Mouse (Mus musculus): ENCODE results near the gene Rubcn. TPM values are rescaled to one million over a fixed set of nuclear protein-coding genes. Genes with fewer than 3 reads are reported as not detected.
"Not testable (repeated sequence)": the region's sequence is repeated elsewhere in the genome, so short reads cannot be mapped to it uniquely, and the experiment has no call there.

Rubcn gene
- polyA plus RNA-seq (2015; fragmentation: Nextera tagmentation; extraction: Ambion mirVana), result 22.8 and 23.7 TPM in 2 replicates

DNA sequence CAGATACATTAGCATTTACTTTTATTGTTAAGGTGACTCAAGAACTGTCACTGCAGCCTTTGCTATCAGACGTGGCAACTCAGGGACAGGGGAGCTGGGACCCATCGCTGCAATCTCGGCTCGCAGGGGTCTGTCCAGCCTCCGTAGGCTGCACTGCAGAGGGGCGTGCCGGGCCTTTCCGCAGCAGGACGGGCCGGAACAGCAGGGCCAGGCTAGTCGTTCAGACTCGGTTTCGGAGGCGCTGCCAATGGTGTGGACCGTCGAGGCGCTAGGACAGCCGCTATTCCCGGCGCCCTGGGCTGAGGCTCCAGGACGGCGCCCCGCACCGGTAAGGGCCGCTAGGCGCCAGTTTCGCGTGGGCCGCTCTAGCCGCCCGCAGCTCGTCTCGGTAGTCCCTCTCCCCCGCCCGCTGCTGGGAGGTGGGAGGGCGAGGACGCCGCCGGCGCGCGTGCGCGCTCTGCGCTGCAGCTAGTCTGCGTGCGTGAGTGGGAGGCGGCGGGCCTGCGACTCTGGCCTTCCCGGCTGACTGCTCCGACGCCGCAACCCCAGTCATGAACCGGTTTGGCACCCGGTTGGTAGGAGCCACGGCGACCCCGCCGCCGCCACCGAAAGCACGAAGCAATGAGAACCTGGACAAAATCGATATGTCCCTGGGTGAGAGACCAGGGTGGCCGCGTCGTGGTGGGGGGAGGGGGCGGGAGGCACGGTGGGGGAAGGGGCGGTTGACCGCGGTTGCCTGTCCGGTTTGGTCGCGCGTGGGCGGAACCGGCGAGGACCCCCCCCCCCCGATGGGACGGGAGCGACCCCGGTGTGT lies at the start of gene Rubcn, which contains the start of gene Fyttd1:
Rubcn (minus strand) TSS at position 424 of the 814 bp plus-strand sequence.
Fyttd1 (plus strand) TSS at position 158 of the 814 bp plus-strand sequence.
- H3K4me3 ChIP-seq (replicated peaks), result peak within 1 kb of the TSS; percentile 78
- peak; percentile 99 for ATAC-seq (ENCODE audit: insufficient number of reproducible peaks, low FRiP score, low TSS enrichment, low read depth)
- peak within 1 kb of the TSS; percentile 74 for H3K4me2 ChIP-seq (replicated peaks)
- peak within 1 kb of the TSS; percentile 84 for H3K9ac ChIP-seq
- peaks cover 13% of the 10 kb centered on the region for H3K4me1 ChIP-seq
- H3K36me3 ChIP-seq, result no peaks in the 10 kb centered on the region
- H3K9me3 ChIP-seq (replicated peaks), result no peaks in the 10 kb centered on the region
- H3K27me3 ChIP-seq, result no peaks in the 10 kb centered on the region
- peak within 1 kb of the TSS; percentile 85 for H3K27ac ChIP-seq (replicated peaks)
- under 1% methylated on average over 74 of the region's 83 CpGs for WGBS

DNA sequence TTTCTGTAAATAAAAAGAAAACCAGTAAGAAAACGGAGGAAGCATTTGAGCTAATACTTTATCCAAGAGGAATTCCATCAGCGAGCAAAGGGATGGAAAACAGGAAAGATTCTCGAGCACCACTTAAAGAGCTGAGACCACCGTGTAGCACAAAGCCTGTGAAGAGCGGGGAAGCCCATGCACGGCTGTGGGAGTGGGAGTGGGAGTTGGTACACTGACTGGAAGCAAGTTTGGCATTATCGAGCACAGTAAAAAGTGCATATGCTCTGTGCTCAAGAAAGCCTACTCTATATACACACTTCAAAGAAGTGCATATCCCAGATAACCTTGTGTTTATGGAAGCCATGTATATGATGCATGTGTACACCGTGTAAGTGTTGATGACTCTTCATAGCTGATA lies 49.5 kb upstream of the Rubcn start:
- no peak overlapping the region for H3K4me2 ChIP-seq (replicated peaks)
- no peaks in the 10 kb centered on the region for H3K27me3 ChIP-seq
- H3K9me3 ChIP-seq (replicated peaks), result no peaks in the 10 kb centered on the region
- 86% methylated on average over 8 of the region's 8 CpGs for WGBS
- H3K36me3 ChIP-seq, result peaks cover 7% of the 10 kb centered on the region
- no peak overlapping the region for H3K27ac ChIP-seq (replicated peaks)
- no peak overlapping the region for H3K4me3 ChIP-seq (replicated peaks)
- H3K9ac ChIP-seq, result no peak overlapping the region
- ATAC-seq (ENCODE audit: insufficient number of reproducible peaks, low FRiP score, low TSS enrichment, low read depth), result no peak
- no peaks in the 10 kb centered on the region for H3K4me1 ChIP-seq

DNA sequence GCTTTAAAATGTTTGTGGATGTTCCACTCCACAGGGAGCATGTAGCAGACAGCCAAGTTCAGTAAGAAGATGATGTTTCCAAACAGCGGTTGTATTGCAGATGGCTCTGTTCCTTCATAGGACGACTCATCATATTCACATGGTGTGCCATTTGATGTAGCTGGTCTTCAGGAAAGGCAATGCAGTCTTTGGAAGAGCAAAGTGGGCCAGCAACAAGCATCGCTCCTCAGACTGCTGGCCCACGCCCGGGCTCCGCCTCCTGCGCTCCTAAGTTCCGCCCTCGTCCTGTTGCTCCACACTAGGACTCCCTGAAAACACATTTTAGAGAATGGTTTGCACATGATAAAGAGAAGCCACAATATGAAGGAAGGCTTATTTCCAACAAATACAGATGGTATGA lies 49.1 kb upstream of the Rubcn start:
- not testable (repeated sequence) for H3K4me3 ChIP-seq (replicated peaks); H3K9ac ChIP-seq; H3K9me3 ChIP-seq (replicated peaks); ATAC-seq (ENCODE audit: insufficient number of reproducible peaks, low FRiP score, low TSS enrichment, low read depth); H3K27me3 ChIP-seq; H3K4me2 ChIP-seq (replicated peaks); H3K4me1 ChIP-seq; H3K27ac ChIP-seq (replicated peaks); H3K36me3 ChIP-seq
- WGBS, result 84% methylated on average over 9 of the region's 9 CpGs

DNA sequence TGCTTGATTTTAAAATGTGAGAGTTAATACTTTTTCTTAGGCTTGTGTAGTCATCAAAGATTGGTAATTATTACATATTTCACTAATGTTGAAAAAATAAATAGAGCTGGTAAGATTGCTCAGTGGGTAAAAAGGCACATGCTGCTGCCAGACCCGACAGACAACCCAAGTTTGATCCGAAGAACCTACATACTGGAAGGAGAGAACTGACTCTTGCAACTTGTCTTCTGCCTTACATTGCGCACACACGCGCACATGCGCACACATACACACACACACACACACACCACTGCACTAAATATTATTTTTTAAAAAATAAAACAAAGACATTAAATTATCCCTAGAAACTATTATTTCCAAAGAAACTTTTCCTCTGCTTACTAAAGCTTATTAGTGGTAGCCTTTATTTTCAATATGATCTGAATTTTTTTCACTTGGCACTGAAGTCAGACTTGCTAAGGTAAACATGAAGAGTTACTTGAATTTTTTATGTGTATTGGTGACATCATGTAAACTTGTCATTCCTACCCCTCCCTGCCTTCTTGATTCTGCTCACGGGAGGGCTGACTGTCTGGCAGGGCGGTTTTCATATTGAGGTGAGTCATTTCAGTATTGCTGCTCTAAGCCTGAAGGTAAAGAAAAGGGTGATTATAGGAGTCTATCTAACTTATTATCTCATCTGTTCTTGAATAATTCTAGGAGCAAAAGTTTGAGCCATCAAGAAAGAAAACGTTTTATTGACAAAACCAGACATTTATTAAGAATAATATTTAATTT lies 37.9 kb upstream of the Rubcn start:
- 0 out of 2 replicates have a peak, but pooled peaks cover 2% of the 10 kb centered on the region for H3K4me1 ChIP-seq
- H3K36me3 ChIP-seq, result no peaks in the 10 kb centered on the region
- peak overlapping the region; percentile 54 for H3K4me2 ChIP-seq (replicated peaks)
- no peak overlapping the region for H3K27ac ChIP-seq (replicated peaks)
- ATAC-seq (ENCODE audit: insufficient number of reproducible peaks, low FRiP score, low TSS enrichment, low read depth), result no peak
- H3K27me3 ChIP-seq, result no peaks in the 10 kb centered on the region
- no peaks in the 10 kb centered on the region for H3K9me3 ChIP-seq (replicated peaks)
- peak overlapping the region; percentile 95 for H3K4me3 ChIP-seq (replicated peaks)
- H3K9ac ChIP-seq, result no peak overlapping the region
- 61% methylated on average over 9 of the region's 9 CpGs for WGBS

DNA sequence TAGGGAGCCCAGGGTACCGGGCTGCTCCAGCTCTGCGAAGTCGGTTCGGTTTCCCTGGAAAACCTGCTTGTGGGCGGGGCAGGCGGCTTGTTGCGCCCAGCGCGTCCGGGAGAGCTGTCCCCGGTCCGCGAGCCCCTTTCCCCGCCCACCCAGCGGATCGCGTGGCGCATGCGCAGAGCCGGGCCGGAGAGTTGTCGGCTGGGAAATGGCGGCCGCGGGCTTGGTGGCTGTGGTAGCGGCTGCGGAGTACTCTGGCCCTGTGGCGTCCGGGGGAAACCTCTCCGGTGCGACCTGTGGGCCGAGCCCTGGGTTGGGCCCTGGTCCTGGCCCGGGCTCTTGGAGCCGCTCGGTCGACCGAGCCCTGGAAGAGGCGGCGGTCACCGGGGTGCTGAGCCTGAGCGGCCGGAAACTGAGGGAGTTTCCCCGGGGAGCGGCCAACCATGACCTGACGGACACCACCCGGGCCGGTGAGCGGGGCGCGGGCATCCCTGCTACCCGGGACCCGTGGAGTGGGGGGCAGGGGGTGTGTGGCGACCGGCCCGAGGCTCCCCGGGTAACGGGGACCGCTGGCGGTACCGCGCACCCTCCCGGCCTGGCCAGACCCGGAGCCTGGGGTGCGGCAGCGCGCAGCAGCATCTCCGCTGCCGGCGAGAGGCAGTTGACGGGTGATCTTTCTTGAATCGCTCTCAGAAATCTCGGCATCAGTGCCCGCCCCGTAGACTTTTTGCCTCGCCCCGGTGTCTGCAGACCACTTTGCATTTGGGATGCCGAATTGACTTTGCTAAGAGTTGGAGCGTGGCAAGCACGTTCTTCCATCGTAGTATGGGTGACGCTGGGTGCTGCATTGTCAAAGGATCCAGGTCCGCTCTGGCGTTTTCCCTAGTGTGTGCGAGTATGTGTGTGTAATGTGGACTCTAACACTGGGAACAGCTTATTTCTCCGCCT lies 36.6 kb upstream of the Rubcn start, which contains the start of gene Lrch3:
Lrch3 (plus strand) TSS at position 164 of the 945 bp plus-strand sequence.
- WGBS, result under 1% methylated on average over 83 of the region's 85 CpGs
- peak; percentile 92 for ATAC-seq (ENCODE audit: insufficient number of reproducible peaks, low FRiP score, low TSS enrichment, low read depth)
- H3K9me3 ChIP-seq (replicated peaks), result no peaks in the 10 kb centered on the region

DNA sequence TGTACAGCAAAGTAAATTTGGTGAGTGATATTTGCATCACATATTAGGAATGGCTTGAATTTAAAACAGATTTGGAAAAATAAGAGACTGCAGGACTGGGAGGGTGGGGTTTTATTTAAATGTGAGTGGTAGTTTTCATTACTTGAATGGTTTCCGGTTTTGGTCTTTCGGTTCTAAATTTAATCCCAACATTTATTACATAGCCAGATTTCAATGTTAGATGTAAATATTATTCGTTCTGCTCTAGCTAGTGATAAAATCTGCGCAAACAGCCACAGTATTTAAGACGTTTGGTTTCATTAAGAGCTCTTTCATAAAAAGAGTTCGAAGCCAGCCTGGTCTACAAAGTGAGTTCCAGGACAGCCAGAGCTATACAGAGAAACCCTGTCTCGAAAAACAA lies 35.6 kb upstream of the Rubcn start:
- ATAC-seq (ENCODE audit: insufficient number of reproducible peaks, low FRiP score, low TSS enrichment, low read depth), result no peak
- Histone ChIP-seq H3K9me3 (replicated peaks) (no peaks in the 10 kb centered on the region), H3K4me1 (0 out of 2 replicates have a peak, but pooled peaks cover 2% of the 10 kb centered on the region), H3K27me3 (no peaks in the 10 kb centered on the region), H3K4me3 (replicated peaks) (peak overlapping the region; percentile 95; the same call in 1 of the 2 replicates), H3K4me2 (replicated peaks) (peak overlapping the region; percentile 78), H3K36me3 (no peaks in the 10 kb centered on the region), H3K9ac (no peak overlapping the region), H3K27ac (replicated peaks) (no peak overlapping the region)
- WGBS, result 51% methylated on average over 7 of the region's 7 CpGs

More for the DNA sequence above, 36.6 kb upstream of the Rubcn start, which contains the start of gene Lrch3:
- Histone ChIP-seq H3K9ac (peak within 1 kb of the TSS; percentile 93), H3K27me3 (no peaks in the 10 kb centered on the region), H3K36me3 (no peaks in the 10 kb centered on the region), H3K27ac (replicated peaks) (peak within 1 kb of the TSS; percentile 94), H3K4me2 (replicated peaks) (peak within 1 kb of the TSS; percentile 78), H3K4me3 (replicated peaks) (peak within 1 kb of the TSS; percentile 95), H3K4me1 (0 out of 2 replicates have a peak, but pooled peaks cover 2% of the 10 kb centered on the region)

DNA sequence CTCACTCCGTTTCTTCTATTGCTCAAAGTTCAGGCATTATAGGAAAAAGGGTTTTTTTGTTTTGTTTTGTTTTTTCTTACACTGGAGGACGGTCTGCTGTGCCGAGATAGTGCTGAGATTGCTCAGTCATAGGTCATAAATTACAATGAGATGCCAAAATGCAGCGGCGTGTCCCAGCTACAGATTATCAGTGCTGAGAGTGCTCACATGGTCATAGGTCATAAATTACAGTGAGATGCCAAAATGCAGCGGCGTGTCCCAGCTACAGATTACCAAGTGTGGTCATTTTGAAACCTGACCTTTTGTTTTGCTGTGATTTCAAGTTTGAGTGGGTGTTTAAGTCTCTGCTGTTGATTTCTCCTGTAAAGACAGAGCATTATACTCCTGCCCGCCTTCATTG lies 29.2 kb upstream of the Rubcn start:
- H3K4me3 ChIP-seq (replicated peaks), result no peak overlapping the region
- H3K27me3 ChIP-seq, result no peaks in the 10 kb centered on the region
- H3K9ac ChIP-seq, result no peak overlapping the region
- H3K4me1 ChIP-seq, result no peaks in the 10 kb centered on the region
- no peak for ATAC-seq (ENCODE audit: insufficient number of reproducible peaks, low FRiP score, low TSS enrichment, low read depth)
- no peaks in the 10 kb centered on the region for H3K9me3 ChIP-seq (replicated peaks)
- 87% methylated on average over 8 of the region's 8 CpGs for WGBS
- peaks cover 22% of the 10 kb centered on the region for H3K36me3 ChIP-seq
- no peak overlapping the region for H3K27ac ChIP-seq (replicated peaks)
- H3K4me2 ChIP-seq (replicated peaks), result no peak overlapping the region

DNA sequence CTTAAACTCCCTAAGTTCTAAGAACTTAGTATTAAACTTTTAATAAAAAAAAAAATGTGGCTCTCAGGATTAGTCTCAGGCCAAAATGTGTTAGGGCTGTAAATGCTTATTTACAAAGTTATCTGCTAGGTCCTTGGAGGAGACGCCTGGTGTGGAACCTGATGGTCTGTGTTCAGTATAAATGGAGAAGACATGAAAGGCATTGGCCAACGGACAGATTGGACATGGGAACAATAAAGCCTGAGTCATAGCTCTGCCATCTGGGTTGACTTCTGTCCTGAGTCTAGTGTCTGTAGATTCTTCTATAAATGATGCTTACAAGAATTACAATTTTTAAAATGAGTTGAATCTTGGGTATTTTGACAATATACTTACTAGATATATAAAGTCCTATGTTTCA lies 28.6 kb upstream of the Rubcn start:
- ATAC-seq (ENCODE audit: insufficient number of reproducible peaks, low FRiP score, low TSS enrichment, low read depth), result no peak
- 76% methylated on average over 2 of the region's 2 CpGs for WGBS

DNA sequence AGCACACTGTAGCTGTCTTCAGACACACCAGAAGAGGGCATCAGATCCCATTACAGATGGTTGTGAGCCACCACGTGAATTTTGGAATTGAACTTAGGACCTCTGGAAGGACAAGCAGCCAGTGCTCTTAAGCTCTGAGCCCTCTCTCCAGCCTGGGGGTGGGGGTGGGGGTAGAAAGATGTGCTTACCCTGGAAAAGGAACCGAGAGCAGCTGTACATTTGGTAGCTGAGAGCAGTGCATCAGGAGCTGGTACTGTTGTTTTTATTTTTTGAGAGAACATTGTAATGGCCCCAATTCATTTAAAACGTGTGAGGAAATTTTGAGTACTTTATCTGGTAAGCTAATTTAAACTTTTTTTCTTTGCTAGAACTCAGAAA lies 24.5 kb upstream of the Rubcn start:
- Histone ChIP-seq H3K9me3 (replicated peaks) (no peaks in the 10 kb centered on the region), H3K4me2 (replicated peaks) (no peak overlapping the region), H3K9ac (no peak overlapping the region), H3K27ac (replicated peaks) (no peak overlapping the region), H3K4me3 (replicated peaks) (no peak overlapping the region), H3K4me1 (no peaks in the 10 kb centered on the region), H3K36me3 (peaks cover 53% of the 10 kb centered on the region), H3K27me3 (no peaks in the 10 kb centered on the region)
- ATAC-seq (ENCODE audit: insufficient number of reproducible peaks, low FRiP score, low TSS enrichment, low read depth), result no peak
- WGBS, result 65% methylated on average over 3 of the region's 3 CpGs

More for the DNA sequence above, 28.6 kb upstream of the Rubcn start:
- Histone ChIP-seq H3K9ac (no peak overlapping the region), H3K27me3 (no peaks in the 10 kb centered on the region), H3K4me2 (replicated peaks) (no peak overlapping the region), H3K36me3 (peaks cover 24% of the 10 kb centered on the region), H3K9me3 (replicated peaks) (no peaks in the 10 kb centered on the region), H3K4me1 (no peaks in the 10 kb centered on the region), H3K4me3 (replicated peaks) (no peak overlapping the region), H3K27ac (replicated peaks) (no peak overlapping the region)

DNA sequence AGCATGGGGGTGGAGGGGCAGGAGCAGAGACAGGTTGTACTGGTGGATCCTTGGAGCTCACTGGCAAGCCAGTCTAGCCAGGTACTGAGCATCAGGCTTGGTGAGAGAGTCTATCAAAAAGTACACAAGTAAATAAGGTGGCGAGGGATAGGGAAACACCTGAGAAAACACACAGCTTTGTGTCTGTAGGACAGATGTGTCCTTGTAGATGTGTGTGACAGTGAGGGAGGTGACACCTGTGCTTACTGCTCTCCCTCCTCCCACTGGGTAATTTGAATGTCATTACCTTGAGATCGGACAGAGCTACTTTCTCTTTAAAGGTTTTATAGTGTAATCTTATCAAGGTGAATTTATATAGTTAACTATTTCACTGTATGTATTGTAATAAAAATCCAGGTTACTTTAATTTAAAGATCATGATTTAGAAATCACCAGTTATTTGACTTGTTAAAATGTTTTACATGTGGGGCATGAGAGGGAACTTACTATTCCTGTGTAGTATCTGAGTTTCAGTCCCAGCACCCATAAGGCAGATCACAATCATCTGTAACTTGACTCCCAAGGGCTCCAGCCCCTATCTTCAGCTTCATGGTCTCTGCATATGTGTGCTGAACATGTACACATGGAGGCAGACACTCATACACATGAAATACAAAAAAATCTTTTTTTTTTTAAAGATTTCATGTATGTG lies 23.9 kb upstream of the Rubcn start:
- Histone ChIP-seq H3K9me3 (replicated peaks) (no peaks in the 10 kb centered on the region), H3K36me3 (peaks cover 49% of the 10 kb centered on the region), H3K27me3 (no peaks in the 10 kb centered on the region), H3K9ac (no peak overlapping the region), H3K4me1 (no peaks in the 10 kb centered on the region), H3K4me2 (replicated peaks) (no peak overlapping the region), H3K4me3 (replicated peaks) (no peak overlapping the region), H3K27ac (replicated peaks) (no peak overlapping the region)
- whole genome bisulfite sequencing, result 82% methylated on average over 2 of the region's 2 CpGs
- no peak for ATAC-seq (ENCODE audit: insufficient number of reproducible peaks, low FRiP score, low TSS enrichment, low read depth)

Measured in embryonic facial prominence, embryonic 15.5 days (tissue).